In genomic region chr2:70562611-70562980, GRCm38 (mm10) we compare ENCODE assay signal across 9 mouse cellular contexts. TPM values are rescaled to one million over a fixed set of nuclear protein-coding genes. Genes with fewer than 3 reads are reported as not detected.
DNase-seq lines count a peak whose midpoint lies in the region; ATAC-seq and TF ChIP-seq lines count a peak whose summit lies in the region.
"Had no signal": no experiment of that assay in that cellular context is flagged by ENCODE, and none has a peak within 500 bp of the region (broad histone marks: within the 10 kb centered on the region; RNA-seq: fewer than 3 reads in every experiment).

No protein-coding gene starts in this region.

- H3K9me3 ChIP-seq in heart, embryonic 14.5 days (ENCODE audit: control insufficient read depth, low read length) = no peaks in the 10 kb centered on the region
- H3K9me3 ChIP-seq in ES-Bruce4 (replicated peaks; ENCODE audit: control insufficient read depth, insufficient read depth, low read length, poor library complexity, severe bottlenecking) = no peaks in the 10 kb centered on the region
- H3K9me3 ChIP-seq in forebrain, embryonic 15.5 days = no peaks in the 10 kb centered on the region
- no peaks in the 10 kb centered on the region for H3K9me3 ChIP-seq in midbrain, embryonic 10.5 days (replicated peaks)

- no peak for DNase-seq in heart, adult 8-10 months (ENCODE audit: low spot score)
- no peak for DNase-seq in midbrain, embryonic 10.5 days (ENCODE audit: low spot score)
- DNase-seq in adrenal gland, adult 8-10 months = no peak
- no peak for DNase-seq in MN1 (ENCODE audit: low spot score)
- no peak for DNase-seq in ovary, postnatal 14 days (ENCODE audit: low spot score)

- H3K9ac ChIP-seq in heart, embryonic 14.5 days (ENCODE audit: low read length) = no peak overlapping the region
- peak overlapping the region; percentile 39 for H3K9ac ChIP-seq in ES-Bruce4 (ENCODE audit: low read depth, poor library complexity, severe bottlenecking)
- peak overlapping the region; percentile 69 for H3K9ac ChIP-seq in forebrain, embryonic 15.5 days (replicated peaks)

- WGBS in heart, embryonic 14.5 days = 0% methylated on average over 22 of the region's 34 CpGs
- 0% methylated on average over 28 of the region's 34 CpGs for WGBS in forebrain, embryonic 15.5 days
- WGBS in midbrain, embryonic 10.5 days = under 1% methylated on average over 32 of the region's 34 CpGs

- no peak overlapping the region for H3K27ac ChIP-seq in heart, embryonic 14.5 days (replicated peaks in 1 of 2; ENCODE audit: control insufficient read depth in 1 of 2, insufficient read depth in 1 of 2, low read depth in 2 of 2, low read length in 2 of 2)
- no peak overlapping the region for H3K27ac ChIP-seq in ES-Bruce4 (ENCODE audit: insufficient read depth, low read length)
- H3K27ac ChIP-seq in forebrain, embryonic 15.5 days (replicated peaks) = peak overlapping the region; percentile 93
- H3K27ac ChIP-seq in midbrain, embryonic 10.5 days (replicated peaks) = peak overlapping the region; percentile 56

- H3K4me1 ChIP-seq in heart, embryonic 14.5 days (ENCODE audit: control insufficient read depth in 2 of 2, insufficient read depth in 2 of 2, low read length in 2 of 2) = peaks cover 31 to 46% of the 10 kb centered on the region in 2 experiments
- no peaks in the 10 kb centered on the region for H3K4me1 ChIP-seq in ES-Bruce4 (ENCODE audit: control insufficient read depth, insufficient read depth, low read length)
- peaks cover 72% of the 10 kb centered on the region for H3K4me1 ChIP-seq in forebrain, embryonic 15.5 days
- peaks cover 82% of the 10 kb centered on the region for H3K4me1 ChIP-seq in midbrain, embryonic 10.5 days

- no peak for TF ChIP-seq POLR2A in ES-Bruce4 (IDR thresholded peaks at IDR 0.05; ENCODE audit: insufficient read depth, low read length)

- peak overlapping the region; percentile 28 to 29 for H3K4me3 ChIP-seq in heart, embryonic 14.5 days (ENCODE audit: control insufficient read depth in 1 of 2, insufficient read depth in 1 of 2, low read depth in 1 of 2, low read length in 2 of 2)
- peak overlapping the region; percentile 41 for H3K4me3 ChIP-seq in ES-Bruce4 (ENCODE audit: low read depth, low read length)
- H3K4me3 ChIP-seq in forebrain, embryonic 15.5 days = peak overlapping the region; percentile 52
- peak overlapping the region; percentile 56 for H3K4me3 ChIP-seq in midbrain, embryonic 10.5 days

- no peaks in the 10 kb centered on the region for H3K36me3 ChIP-seq in heart, embryonic 14.5 days (ENCODE audit: control insufficient read depth, insufficient read depth, low read length)
- H3K36me3 ChIP-seq in ES-Bruce4 (ENCODE audit: control insufficient read depth, insufficient read depth, low read length, poor library complexity, severe bottlenecking) = no peaks in the 10 kb centered on the region
- H3K36me3 ChIP-seq in forebrain, embryonic 15.5 days = no peaks in the 10 kb centered on the region
- H3K36me3 ChIP-seq in midbrain, embryonic 10.5 days = no peaks in the 10 kb centered on the region

- peaks cover 92% of the 10 kb centered on the region for H3K27me3 ChIP-seq in heart, embryonic 14.5 days (ENCODE audit: control insufficient read depth, insufficient read depth, low read length)
- peaks cover 22% of the 10 kb centered on the region for H3K27me3 ChIP-seq in ES-Bruce4 (ENCODE audit: control insufficient read depth, insufficient read depth, low read length, poor library complexity, severe bottlenecking)
- H3K27me3 ChIP-seq in forebrain, embryonic 15.5 days = peaks cover 58% of the 10 kb centered on the region
- peaks cover 94% of the 10 kb centered on the region for H3K27me3 ChIP-seq in midbrain, embryonic 10.5 days (ENCODE audit: low read depth, poor library complexity, severe bottlenecking)

- H3K4me2 ChIP-seq in heart, embryonic 14.5 days (ENCODE audit: low read length) = peak overlapping the region; percentile 55
- peak overlapping the region; percentile 65 for H3K4me2 ChIP-seq in forebrain, embryonic 15.5 days (replicated peaks)

- ATAC-seq in heart, embryonic 14.5 days (ENCODE audit: insufficient number of reproducible peaks, insufficient read depth, low FRiP score, low read depth) = no peak
- ATAC-seq in forebrain, embryonic 15.5 days (replicated peaks) = no peak

- no peak for TF ChIP-seq CTCF in ES-Bruce4 (IDR thresholded peaks at IDR 0.05; ENCODE audit: low read depth, low read length)

- TF ChIP-seq EP300 in ES-Bruce4 (IDR thresholded peaks at IDR 0.05; ENCODE audit: insufficient read depth, low read depth, low read length) = no peak

RNA-seq across cellular contexts. Expression of gene Gad1, which starts 9.7 kb away (rescaled TPM):
- 0.23 and 0.26 TPM in 2 replicates for polyA plus RNA-seq in heart, embryonic 14.5 days (2014; fragmentation: Nextera tagmentation; extraction: Ambion mirVana)
- 1 to 10 TPM in 1 of 4 experiments, under 1 TPM in 3; 0.84 to 1.2 (median 0.93) TPM for total RNA-seq in heart, adult 8-10 months (2022)
- 4.5 and 7.2 TPM in 2 replicates for polyA plus RNA-seq in ES-Bruce4 (2011; ENCODE audit: insufficient read depth, insufficient read length, low read depth, missing spikeins)
- polyA plus RNA-seq in forebrain, embryonic 15.5 days (2015; fragmentation: Nextera tagmentation; extraction: Ambion mirVana) = 70.9 and 71.1 TPM in 2 replicates
- 2.6 and 7.9 TPM in 2 replicates for polyA plus RNA-seq in midbrain, embryonic 10.5 days (2016; fragmentation: Nextera tagmentation; extraction: Ambion mirVana)
- 10 to 100 TPM; 12.4 to 20.9 (median 15.5) TPM for total RNA-seq in adrenal gland, adult 8-10 months (2022)
- total RNA-seq: megakaryocyte-erythroid progenitor cell, adult 5-6 weeks had no signal

RNA-seq across cellular contexts. Expression of gene Erich2, which starts 54.0 kb away (rescaled TPM):
- polyA plus RNA-seq in heart, embryonic 14.5 days (2014; fragmentation: Nextera tagmentation; extraction: Ambion mirVana) = 0.36 and 1.0 TPM in 2 replicates
- under 1 TPM in 1 of 4 experiments, not detected in 3; 0.22 TPM for total RNA-seq in heart, adult 8-10 months (2022)
- polyA plus RNA-seq in ES-Bruce4 (2011; ENCODE audit: insufficient read depth, insufficient read length, low read depth, missing spikeins) = 0.79 and 2.6 TPM in 2 replicates
- polyA plus RNA-seq in forebrain, embryonic 15.5 days (2015; fragmentation: Nextera tagmentation; extraction: Ambion mirVana) = 2.0 and 2.4 TPM in 2 replicates
- polyA plus RNA-seq in midbrain, embryonic 10.5 days (2016; fragmentation: Nextera tagmentation; extraction: Ambion mirVana) = 1.9 and 2.2 TPM in 2 replicates
- total RNA-seq in adrenal gland, adult 8-10 months (2022) = under 1 TPM; 0.28 to 0.68 (median 0.38) TPM
- total RNA-seq: megakaryocyte-erythroid progenitor cell, adult 5-6 weeks had no signal

Comparison
In these comparisons a context has a peak if more than half of its experiments do, and no peak if none do; other contexts are left out.
1. H3K27ac ChIP-seq: peak in forebrain, embryonic 15.5 days (single experiment) and midbrain, embryonic 10.5 days (single experiment); none in heart, embryonic 14.5 days (0 of 2) and ES-Bruce4 (single experiment).
2. Peak in every context shown above with its lines, with median percentiles within 50 percentile points of each other: H3K4me3 ChIP-seq.